In the genomic region with DNA sequence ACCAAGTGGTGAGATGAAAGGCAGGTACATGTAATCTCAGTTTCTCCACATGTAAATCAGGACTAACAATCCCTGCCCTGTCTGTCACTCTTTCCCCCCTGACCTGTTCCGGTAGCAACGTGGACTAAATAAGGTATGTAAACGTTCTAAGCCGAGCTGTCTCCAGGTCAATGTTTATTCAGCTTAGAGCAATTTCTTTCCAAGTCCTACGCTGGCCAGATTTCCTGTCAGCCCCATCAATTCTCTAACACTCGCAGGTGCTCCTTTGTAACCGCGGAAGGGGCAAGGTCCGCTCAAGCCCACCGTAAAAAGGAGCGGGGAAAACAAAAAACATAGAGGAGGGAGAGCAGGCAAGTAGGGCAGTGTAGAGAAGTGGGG, we compare ENCODE assay signal across 8 mouse cellular contexts. TPM values are rescaled to one million over a fixed set of nuclear protein-coding genes. Genes with fewer than 3 reads are reported as not detected.
DNase-seq lines count a peak whose midpoint lies in the region; ATAC-seq lines count a peak whose summit lies in the region.

No protein-coding gene starts in this region.

- peak overlapping the region; percentile 98; the same call in 1 of the 2 replicates for H3K27ac ChIP-seq in heart, embryonic 11.5 days (ENCODE audit: low read depth, low read length)
- H3K27ac ChIP-seq in hindbrain, embryonic 15.5 days (replicated peaks): peak overlapping the region; percentile 100
- peak overlapping the region; percentile 13; the same call in 1 of the 2 replicates for H3K27ac ChIP-seq in lung, embryonic 16.5 days (ENCODE audit: low read length)

- peaks cover 11% of the 10 kb centered on the region; the same call in 1 of the 2 replicates for H3K27me3 ChIP-seq in heart, embryonic 11.5 days (ENCODE audit: control insufficient read depth, insufficient read depth, low read length)
- H3K27me3 ChIP-seq in hindbrain, embryonic 15.5 days: no peaks in the 10 kb centered on the region
- peaks cover 4% of the 10 kb centered on the region; the same call in 1 of the 2 replicates for H3K27me3 ChIP-seq in lung, embryonic 16.5 days (ENCODE audit: control insufficient read depth, insufficient read depth, low read depth, low read length)

- no peak for ATAC-seq in heart, embryonic 11.5 days (replicated peaks; ENCODE audit: insufficient number of reproducible peaks, low FRiP score, low TSS enrichment)
- ATAC-seq in hindbrain, embryonic 15.5 days (ENCODE audit: low FRiP score, low read depth): no peak
- ATAC-seq in lung, embryonic 16.5 days (ENCODE audit: low read depth): no peak

- peak overlapping the region; percentile 63 for H3K4me2 ChIP-seq in heart, embryonic 11.5 days
- H3K4me2 ChIP-seq in hindbrain, embryonic 15.5 days: peak overlapping the region; percentile 64
- peak overlapping the region; percentile 95 for H3K4me2 ChIP-seq in lung, embryonic 16.5 days (ENCODE audit: low read depth, low read length)

- peak overlapping the region; percentile 87 for H3K4me3 ChIP-seq in heart, embryonic 11.5 days (ENCODE audit: low read depth, low read length)
- peak overlapping the region; percentile 93 for H3K4me3 ChIP-seq in hindbrain, embryonic 15.5 days
- peak overlapping the region; percentile 98 for H3K4me3 ChIP-seq in lung, embryonic 16.5 days (ENCODE audit: low read length)

- no peak for DNase-seq in heart, adult 18-20 months
- DNase-seq in R1 (ENCODE audit: low read depth, low spot score): peak; percentile 37
- no peak for DNase-seq in left cerebral cortex, adult 9 months (ENCODE audit: low spot score in 2 of 2)
- no peak for DNase-seq in layer of hippocampus, adult 9-10 months (ENCODE audit: low spot score)
- no peak for DNase-seq in adrenal gland, adult 18-20 months (ENCODE audit: low spot score in 2 of 2)

- peaks cover 16% of the 10 kb centered on the region for H3K4me1 ChIP-seq in heart, embryonic 11.5 days (ENCODE audit: control insufficient read depth, insufficient read depth, low read length)
- peaks cover 51% of the 10 kb centered on the region for H3K4me1 ChIP-seq in hindbrain, embryonic 15.5 days (replicated peaks)
- peaks cover 15% of the 10 kb centered on the region for H3K4me1 ChIP-seq in lung, embryonic 16.5 days (replicated peaks; ENCODE audit: control insufficient read depth, insufficient read depth, low read length)

- peaks cover 7% of the 10 kb centered on the region for H3K36me3 ChIP-seq in heart, embryonic 11.5 days (ENCODE audit: control insufficient read depth, insufficient read depth, low read length)
- H3K36me3 ChIP-seq in hindbrain, embryonic 15.5 days: no peaks in the 10 kb centered on the region
- no peaks in the 10 kb centered on the region for H3K36me3 ChIP-seq in lung, embryonic 16.5 days (ENCODE audit: control insufficient read depth, insufficient read depth, low read length)

- 4% methylated on average over 11 of the region's 11 CpGs for WGBS in heart, embryonic 11.5 days (ENCODE audit: insufficient replicate concordance)
- 1% methylated on average over 11 of the region's 11 CpGs for WGBS in hindbrain, embryonic 15.5 days
- WGBS in lung, embryonic 16.5 days: 2% methylated on average over 11 of the region's 11 CpGs

- H3K9ac ChIP-seq in heart, embryonic 11.5 days (ENCODE audit: low read depth, low read length): peak overlapping the region; percentile 97
- H3K9ac ChIP-seq in hindbrain, embryonic 15.5 days: peak overlapping the region; percentile 99
- H3K9ac ChIP-seq in lung, embryonic 16.5 days (ENCODE audit: low read length): peak overlapping the region; percentile 94

- H3K9me3 ChIP-seq in heart, embryonic 11.5 days (replicated peaks; ENCODE audit: control insufficient read depth, low read length): no peaks in the 10 kb centered on the region
- no peaks in the 10 kb centered on the region for H3K9me3 ChIP-seq in hindbrain, embryonic 15.5 days
- H3K9me3 ChIP-seq in lung, embryonic 16.5 days (ENCODE audit: control insufficient read depth, low read length): no peaks in the 10 kb centered on the region

RNA-seq across cellular contexts. Expression of a gene that starts 0.2 kb away (rescaled TPM):
- polyA plus RNA-seq in heart, embryonic 11.5 days (2014; fragmentation: Nextera tagmentation; extraction: Ambion mirVana): 69.9 and 96.9 TPM in 2 replicates
- 100 to 1,000 TPM; 433 to 445 TPM for total RNA-seq in heart, adult 18-20 months (2021)
- polyA plus RNA-seq in hindbrain, embryonic 15.5 days (2015; fragmentation: Nextera tagmentation; extraction: Ambion mirVana): 101 and 128 TPM in 2 replicates
- 20.3 and 22.8 TPM in 2 replicates for polyA plus RNA-seq in lung, embryonic 16.5 days (2015; fragmentation: Nextera tagmentation; extraction: Ambion mirVana)
- total RNA-seq in adrenal gland, adult 18-20 months (2021): 100 to 1,000 TPM; 293 to 384 TPM

RNA-seq across cellular contexts. Expression of a gene that starts 23.8 kb away (rescaled TPM):
- polyA plus RNA-seq in heart, embryonic 11.5 days (2014; fragmentation: Nextera tagmentation; extraction: Ambion mirVana): 60.2 and 67.1 TPM in 2 replicates
- 10 to 100 TPM; 24.0 to 27.0 TPM for total RNA-seq in heart, adult 18-20 months (2021)
- 61.9 and 62.6 TPM in 2 replicates for polyA plus RNA-seq in hindbrain, embryonic 15.5 days (2015; fragmentation: Nextera tagmentation; extraction: Ambion mirVana)
- polyA plus RNA-seq in lung, embryonic 16.5 days (2015; fragmentation: Nextera tagmentation; extraction: Ambion mirVana): 50.0 and 54.9 TPM in 2 replicates
- total RNA-seq in adrenal gland, adult 18-20 months (2021): 10 to 100 TPM; 29.9 to 33.4 TPM

Comparison
In these comparisons a context has a peak if more than half of its experiments do, and no peak if none do; other contexts are left out.
1. H3K27ac ChIP-seq: peak in every context shown above with its lines; median percentile 100 in hindbrain, embryonic 15.5 days; 98 in heart, embryonic 11.5 days; 13 in lung, embryonic 16.5 days.